Mouse (Mus musculus): ENCODE results near the gene Prpsap2. TPM values are rescaled to one million over a fixed set of nuclear protein-coding genes. Genes with fewer than 3 reads are reported as not detected.

Prpsap2 gene
- total RNA-seq, 2 experiments from 2014 or later, result 45.1 to 49.5 TPM

DNA sequence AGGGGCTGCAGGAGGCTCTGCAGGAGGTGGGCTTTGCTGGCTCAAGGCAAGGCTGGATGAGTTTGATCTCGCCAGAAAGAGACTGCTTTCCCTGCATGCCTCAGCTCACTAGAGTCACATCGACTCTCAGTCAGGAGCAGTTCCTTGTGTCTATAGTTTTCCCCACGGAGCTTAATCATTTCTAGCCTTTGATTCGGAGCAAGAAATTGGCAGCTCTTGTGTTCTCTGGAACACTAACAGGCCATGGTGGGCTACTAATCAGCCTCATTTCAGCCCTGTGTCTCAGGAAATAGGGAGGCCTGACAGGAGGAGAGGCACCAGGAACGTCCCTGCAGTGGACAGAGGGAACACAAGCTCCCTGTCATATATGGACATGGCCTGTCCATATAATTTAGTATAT is 43.9 kb downstream of the Prpsap2 start:
- DNase-seq (ENCODE audit: low spot score in 2 of 2), result no peak

DNA sequence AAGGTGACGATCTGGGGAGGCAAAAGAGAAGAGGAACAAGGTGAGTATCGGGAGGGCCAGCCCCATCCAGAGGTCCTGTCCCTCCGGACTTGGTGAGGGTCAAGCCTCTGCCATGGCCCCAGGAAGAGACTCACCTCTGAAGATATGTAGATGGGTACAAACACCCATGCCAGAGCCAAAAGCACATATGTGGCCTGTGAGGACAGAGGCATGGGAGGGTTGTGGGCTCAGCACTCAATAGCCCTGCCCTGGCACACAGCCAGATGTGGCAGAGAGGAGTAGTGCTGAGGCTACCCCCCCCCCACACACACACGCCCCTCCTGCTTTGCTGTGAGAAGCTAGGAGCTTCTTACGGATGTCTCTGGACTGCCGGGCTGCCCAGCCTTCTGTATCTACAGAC is 46.8 kb downstream of the Prpsap2 start:
- DNase-seq (ENCODE audit: low spot score in 2 of 2), result no peak

DNA sequence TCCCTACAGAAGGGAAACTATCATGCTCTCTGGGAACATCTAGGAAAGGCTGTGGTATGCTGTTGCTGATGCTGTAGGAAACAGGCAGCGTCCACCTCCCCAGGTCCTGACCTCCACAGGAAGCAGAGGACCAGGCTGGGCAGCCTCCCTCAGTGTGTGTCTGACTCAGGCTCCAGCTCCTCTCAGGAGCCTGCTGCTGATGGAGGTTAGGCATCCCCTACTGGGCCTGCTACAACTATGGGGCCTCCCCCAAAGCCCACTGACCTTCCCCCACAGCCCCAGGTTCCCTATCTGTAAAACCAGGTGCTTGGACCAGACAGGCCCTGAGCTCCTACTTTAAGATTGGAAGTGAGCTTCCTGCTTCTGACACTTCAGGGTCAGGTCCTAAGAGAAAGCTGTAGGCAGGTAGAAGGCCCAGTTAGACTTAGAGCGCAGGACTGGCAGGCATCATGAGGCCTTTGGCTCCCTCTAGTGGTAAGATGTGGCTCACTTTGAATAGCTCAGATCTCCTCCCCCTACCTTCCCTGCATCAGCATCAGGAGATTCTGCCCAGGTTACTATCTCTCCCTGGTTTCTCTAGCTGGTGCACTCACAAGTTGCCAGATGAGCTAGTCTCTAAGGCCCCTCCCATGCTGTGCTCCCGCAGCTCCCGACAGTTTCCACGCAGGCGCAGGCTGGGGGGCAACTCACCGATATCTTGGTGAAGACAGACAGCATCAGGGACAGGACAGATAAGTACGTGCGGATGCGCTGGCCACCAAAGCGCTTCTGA is 47.4 kb downstream of the Prpsap2 start:
- peak; percentile 48 to 90 for DNase-seq (ENCODE audit: low spot score in 2 of 2)

DNA sequence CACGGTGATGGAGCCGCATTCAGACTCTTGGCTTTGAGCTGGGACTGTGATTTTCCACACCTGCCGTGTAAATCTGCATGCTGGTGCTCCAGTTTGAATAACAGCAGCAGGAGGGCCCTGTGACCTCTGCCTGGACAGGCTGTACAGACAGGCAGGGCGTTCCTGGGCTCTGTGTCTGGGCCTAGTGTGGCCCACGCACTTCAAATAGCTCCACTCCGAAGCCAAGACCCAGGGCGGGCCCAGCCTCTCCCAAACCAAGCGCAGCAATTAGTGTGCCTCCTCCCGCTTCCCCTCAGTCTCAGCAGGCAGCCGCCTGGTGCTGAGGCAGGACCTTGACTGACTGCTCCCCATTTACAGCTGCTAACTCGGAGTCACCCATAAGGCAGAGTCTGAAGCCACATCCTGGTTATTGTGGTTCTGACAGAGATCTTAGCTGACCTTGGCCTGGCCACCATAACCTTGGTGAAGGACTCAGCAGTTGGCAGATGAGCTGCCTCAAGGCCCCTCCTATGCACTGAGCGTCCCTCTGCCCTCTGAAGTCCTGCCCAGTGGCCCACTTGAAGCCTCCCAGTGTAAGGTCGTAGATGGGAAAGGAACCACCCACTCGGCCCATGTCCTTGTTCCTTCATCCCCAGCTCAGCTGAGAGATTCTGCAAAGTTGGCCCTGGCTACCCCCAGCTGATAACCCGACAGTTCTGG is 48.6 kb downstream of the Prpsap2 start:
- no peak for DNase-seq (ENCODE audit: low spot score in 2 of 2)

DNA sequence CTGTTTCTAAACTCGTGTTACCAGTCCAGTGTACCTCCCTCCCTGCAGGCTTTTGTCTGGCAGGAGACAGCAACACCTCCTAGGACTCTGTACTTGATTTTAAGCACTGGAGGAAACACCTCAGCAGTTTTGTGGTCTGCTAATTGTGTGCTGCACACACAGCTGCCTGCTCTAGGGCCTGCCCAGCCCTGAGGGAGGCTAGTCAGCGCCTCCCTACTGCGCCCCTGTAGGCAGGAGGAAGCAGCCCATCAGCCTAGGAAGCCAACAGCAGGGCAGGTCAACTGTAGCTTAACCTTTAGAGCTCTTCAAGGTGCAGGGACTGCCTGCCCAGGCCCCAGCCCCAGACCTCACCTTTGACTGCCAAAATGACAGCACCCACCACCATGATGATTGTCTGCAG is 53.0 kb downstream of the Prpsap2 start:
- no peak for DNase-seq (ENCODE audit: low spot score in 2 of 2)

DNA sequence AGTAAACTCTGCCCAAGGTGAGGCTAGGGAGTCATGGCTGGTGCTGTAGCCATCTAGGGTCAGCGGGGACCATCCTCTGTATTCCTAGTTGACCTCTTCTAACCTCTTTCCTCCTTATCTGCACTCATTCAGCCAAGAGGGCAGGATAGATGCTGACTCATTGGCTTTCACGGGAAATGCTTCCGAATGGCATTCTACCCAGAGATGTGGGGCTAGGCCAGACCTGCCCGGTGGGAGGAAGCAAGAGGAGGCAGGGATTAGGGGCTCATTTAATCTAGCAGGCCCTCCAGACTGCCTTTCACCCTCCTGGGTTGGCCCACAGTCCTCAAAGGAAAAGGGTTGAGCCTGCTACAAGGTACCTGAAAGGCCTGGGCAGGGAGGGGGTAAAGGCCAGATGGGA is 55.7 kb downstream of the Prpsap2 start:
- DNase-seq (ENCODE audit: low spot score in 2 of 2), result no peak

DNA sequence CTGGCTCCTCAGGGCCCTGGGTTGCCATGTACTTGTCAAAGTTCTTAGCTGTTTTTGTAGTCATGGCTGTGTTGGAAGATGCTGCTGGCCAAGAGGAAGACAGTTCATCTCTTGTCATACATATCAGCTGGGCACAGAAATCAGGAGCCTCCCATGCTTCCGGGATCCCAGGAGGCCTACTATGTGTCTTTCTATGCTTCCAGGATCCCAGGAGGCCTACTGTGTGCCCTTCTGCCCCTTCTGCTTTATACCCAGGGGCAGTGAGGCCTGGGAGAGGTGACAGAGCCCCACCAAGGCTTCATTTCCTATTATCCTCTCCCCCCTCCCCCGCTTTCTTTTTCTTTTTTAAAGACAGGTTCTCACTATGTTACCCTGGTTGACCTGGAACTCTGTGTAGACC is 56.3 kb downstream of the Prpsap2 start:
- DNase-seq (ENCODE audit: low spot score in 2 of 2), result no peak

DNA sequence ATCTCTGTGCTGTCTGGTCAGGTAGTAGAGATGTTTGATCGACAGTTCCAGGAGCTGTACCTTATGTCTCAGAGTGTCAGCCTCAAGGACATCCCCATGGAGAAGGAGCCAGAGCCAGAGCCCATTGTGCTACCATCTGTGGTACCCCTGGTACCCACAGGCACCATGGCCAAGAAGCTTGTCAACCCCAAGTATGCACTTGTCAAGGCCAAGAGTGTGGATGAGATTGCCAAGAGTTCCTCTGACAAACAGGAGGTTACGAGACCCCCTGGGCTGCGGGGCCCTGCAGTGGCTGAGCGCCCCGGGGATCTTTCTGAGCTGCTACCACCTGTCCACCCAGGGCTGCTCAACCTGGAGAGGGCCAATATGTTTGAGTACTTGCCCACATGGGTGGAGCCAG is 59.4 kb downstream of the Prpsap2 start:
- no peak for DNase-seq (ENCODE audit: low spot score in 2 of 2)

DNA sequence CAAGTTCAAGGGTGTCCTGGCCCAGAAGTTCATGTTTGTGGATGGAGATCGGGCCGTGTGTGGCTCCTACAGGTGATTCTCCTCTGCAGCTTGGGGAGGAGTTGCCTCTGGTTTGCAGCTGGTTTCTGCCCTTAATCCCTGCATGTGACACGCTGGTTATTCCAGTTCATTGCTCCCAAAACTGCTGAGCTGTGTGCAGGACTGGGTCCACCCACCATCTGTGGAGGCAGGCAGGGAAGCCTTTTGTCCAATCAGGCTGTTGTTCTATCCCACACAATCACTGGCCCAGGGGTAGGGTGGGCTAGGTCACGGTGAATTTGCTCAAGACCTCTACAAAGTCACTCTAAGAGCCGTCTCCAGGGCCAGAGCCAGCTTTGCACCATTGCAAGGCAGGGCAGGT is 60.2 kb downstream of the Prpsap2 start:
- no peak for DNase-seq (ENCODE audit: low spot score in 2 of 2)

DNA sequence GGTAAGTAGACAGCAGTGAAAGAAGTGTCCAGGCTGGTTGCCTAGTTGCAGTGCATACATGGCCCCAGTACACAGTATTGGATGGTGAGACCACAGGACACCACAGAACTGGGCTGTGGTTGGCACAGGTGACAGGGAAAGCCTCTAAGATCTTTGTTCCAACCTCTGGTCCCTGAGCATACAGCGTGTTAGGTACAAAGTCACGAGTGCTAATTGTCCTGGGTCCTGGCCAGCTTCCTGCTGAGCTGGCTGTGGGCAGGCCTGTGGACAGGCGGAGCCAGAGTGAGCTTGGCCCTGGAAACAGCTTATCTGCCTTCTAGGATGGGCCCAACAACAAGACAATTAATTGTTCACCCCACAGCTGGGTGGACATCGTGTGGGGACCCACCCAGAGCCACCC is 62.0 kb downstream of the Prpsap2 start:
- no peak for DNase-seq (ENCODE audit: low spot score in 2 of 2)

DNA sequence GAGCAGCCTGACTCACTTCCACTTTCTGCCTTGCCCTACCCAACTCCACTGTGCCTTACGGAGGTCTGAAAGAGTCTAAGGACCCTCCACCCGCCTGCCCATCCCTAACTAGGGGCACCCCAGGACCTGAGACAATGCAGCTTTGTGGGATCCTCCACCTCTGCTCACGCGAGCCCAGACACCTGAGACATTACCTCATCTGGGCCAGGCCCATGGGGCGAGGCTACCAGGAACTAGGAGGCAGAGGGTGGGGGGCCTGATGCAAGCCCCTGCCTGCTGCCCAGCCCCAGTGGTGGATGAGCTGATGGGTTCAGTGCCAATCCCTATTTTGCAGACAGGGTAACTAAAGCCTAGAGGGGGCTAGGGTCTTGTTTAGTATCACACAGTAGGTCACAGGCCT is 62.4 kb downstream of the Prpsap2 start:
- no peak for DNase-seq (ENCODE audit: low spot score in 2 of 2)

DNA sequence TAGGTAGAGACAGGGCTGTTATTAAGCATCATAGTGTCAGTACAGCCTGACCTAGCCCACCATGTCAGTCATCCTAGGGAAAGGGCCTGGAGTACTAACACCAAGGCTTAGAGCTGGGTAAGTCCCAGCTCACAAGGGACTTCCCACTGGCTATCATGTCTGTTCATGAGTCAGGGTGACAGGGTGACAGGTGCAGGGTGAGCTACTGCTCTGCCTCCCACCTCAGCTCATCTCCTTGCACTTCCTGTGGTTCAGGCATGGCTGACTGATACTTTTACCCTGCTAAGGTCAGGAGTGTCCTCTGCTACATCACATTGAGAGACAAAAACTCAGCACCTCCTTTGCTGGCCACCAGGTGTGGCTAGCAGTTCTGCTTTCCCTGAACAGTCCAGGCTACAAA is 63.0 kb downstream of the Prpsap2 start:
- DNase-seq (ENCODE audit: low spot score in 2 of 2), result no peak

DNA sequence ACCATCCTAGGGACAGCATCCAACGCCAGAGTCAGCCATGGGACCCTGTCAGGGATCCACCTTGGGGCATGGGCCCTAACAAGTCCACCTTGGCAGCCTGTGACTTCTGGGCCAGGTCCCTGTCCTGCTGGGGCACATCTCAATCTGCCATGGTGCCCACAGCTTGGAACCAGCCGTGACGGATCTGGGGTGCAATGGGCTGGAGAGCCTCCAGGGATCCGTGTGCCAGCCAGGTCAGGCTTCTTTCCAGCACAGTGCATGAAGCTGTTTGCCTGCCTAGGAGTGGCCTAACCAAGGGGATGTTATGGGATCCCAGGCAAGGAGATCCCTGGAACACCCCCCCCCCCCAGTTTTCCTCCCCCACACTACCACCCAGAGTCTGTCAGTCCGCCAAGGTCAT is 68.9 kb downstream of the Prpsap2 start:
- no peak for DNase-seq (ENCODE audit: low spot score in 2 of 2)

DNA sequence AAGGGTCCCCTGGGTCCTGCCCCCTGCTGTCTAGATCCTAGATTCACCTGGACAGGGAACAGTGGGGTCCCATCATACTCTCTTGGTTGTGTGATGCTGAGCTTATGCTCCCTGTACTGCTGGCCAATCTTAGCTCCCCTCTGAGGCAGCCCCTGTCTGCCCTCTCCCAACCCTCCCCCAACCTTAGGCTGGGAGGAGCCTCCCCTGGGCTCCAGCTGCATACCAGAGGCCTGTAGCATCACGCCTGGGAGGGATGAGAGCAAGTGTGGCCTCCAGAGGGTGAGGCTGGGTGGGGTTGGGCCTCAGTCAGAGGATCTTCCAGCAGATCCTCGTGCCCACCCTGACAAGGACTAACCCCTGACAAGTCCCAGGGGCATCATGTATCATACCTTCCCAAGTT is 74.3 kb downstream of the Prpsap2 start:
- DNase-seq (ENCODE audit: low spot score in 2 of 2), result no peak

DNA sequence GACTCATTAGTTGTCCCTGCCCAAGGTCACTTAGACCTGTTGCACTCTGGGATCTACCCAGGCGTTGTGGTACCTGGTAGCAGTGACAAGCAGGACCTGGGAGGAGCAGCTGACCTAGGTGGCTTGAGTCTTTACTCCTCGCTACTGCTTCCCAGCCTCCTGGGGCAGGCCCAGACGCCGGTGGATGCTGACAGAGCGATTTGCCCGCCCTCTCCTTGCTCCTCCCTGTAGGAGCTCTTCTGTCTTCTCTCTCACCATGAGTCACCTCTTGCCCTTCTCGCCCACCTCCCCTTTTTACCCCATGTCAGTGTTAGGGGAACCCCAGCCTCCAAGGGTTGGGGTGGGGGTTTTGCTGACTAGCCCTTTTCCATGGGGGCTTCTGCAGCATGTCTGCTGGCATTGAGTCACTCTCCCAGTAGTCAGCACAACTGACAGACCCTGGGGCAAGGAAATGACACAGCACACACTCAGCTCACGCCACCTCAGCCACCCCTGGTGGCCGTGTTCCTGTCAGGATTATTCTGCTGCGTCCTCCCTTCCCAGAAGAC is 74.9 kb downstream of the Prpsap2 start:
- DNase-seq (ENCODE audit: low spot score in 2 of 2), result no peak

DNA sequence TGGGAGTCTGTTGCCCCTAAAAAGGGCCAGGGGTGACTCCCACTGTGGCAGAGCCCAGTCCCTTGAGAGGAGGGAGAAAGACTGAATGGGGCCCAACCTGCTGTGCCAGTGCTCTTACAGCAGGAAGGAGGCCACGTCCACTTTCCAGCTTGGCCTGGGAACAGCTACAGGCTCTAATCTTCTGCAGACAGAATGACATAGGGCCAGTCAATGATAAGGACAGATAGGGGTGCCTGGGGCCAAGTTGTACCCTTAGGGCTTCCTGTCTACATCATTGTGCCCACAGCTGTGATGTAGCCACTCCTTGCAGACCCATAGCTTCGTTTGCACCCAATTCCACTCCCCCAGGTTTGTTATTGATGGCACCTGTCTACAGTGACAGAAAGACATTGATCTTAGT is 75.7 kb downstream of the Prpsap2 start:
- no peak for DNase-seq (ENCODE audit: low spot score in 2 of 2)

DNA sequence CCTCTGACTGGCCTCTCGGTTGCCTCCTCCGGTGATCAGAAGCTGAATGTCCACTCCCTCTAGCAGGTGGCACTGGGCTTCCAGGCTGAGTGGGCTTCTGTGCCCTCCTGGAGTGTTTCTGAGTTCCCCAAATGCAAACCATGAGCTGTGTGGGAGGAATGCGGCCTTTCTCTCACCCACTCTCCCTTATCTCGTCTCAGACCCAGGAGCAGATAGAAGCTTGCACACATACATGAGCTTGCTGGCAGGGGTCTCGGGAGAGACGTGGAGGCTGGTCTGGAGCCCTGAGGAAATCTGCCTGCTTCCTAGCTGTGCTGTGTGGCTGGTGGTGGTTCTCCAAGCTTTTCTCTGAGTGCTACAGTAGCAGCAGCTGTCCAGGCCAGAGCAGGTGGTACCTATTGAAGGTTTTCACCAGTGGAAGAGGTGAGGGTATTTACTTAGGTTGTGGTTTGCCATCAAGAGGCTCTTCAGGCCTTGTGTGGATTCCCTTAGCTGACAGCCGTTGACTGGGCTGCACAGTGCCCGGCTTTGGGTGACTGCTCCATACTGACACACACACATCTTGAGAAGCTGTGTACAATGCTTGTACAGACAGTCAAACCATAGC is 76.7 kb downstream of the Prpsap2 start:
- no peak for DNase-seq (ENCODE audit: low spot score in 2 of 2)

DNA sequence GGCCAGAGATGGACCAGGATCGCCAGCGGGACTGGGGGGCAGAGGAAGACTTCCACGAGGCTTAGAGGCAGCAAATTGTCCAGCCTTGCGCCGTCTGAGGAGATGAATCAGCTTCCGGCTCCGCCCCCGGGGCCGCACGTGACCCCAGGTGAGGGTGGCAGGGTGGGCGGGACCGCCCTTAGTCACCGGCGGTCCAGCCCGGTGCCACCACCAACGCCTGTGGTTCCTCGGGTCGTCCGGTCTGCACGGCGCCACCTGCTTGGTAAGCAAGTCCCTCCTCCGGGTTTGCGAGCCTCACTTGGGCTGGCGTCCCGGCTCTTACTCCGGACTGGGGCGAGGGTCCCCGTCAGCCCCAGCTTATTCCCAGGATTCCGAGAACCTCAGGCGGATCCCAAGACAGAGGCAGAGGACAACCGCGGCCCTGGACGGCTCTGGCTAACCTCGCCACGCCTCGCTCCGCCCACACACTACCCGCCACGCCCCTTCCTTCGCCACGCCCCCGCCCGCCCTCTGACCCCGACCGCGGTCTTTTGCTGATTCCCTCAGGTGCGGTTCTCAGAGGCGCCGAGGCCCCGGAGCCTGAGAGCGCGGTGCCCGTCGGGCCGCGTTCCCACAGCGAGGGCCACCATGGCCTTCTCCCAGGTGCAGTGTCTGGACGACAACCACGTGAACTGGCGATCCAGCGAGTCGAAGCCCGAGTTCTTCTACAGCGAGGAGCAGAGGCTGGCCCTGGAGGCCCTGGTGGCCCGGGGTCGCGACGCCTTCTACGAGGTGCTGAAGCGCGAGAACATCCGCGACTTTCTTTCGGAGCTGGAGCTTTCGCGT is 77.8 kb downstream of the Prpsap2 start, which contains the start of gene Fam83g:
TSS of gene Fam83g (plus strand) at position 185 of the 825 bp plus-strand sequence.
- no peak for DNase-seq (ENCODE audit: low spot score in 2 of 2)
